Mouse (Mus musculus) heart, embryonic 14.5 days (tissue): ENCODE measurements around the gene Zc3hav1. TPM values are rescaled to one million over a fixed set of nuclear protein-coding genes. Genes with fewer than 3 reads are reported as not detected.

Experiments
- ATAC-seq: fragments of 200-750 bp; cut with Nextera tagmentation; 2 replicates; pipeline ENCODE4 v1.8.0; 2017; ENCODE audit warnings: low read depth, moderate TSS enrichment; ENCODE audit not compliant: insufficient number of reproducible peaks, insufficient read depth, low FRiP score
- H3K27ac ChIP-seq, 2 experiments: fragments of 200-500 bp in 1 of 2; fragments of 300-500 bp in 1 of 2; sonication (generic) in 1 of 2; replicated peaks in 1 of 2; 2 replicates each; pipeline ENCODE4 v1.5.1; 2012 to 2014; ENCODE audit warnings: low read depth in 2 of 2, low read length in 2 of 2, control low read depth in 1 of 2, mild to moderate bottlenecking in 1 of 2, mixed read lengths in 1 of 2; ENCODE audit not compliant: control insufficient read depth in 1 of 2, insufficient read depth in 1 of 2
- H3K27me3 ChIP-seq: fragments of 300-500 bp; sonication (generic); 2 replicates; pipeline ENCODE4 v1.6.1; 2014; ENCODE audit warnings: mild to moderate bottlenecking, low read length, control low read depth; ENCODE audit not compliant: control insufficient read depth, insufficient read depth
- H3K36me3 ChIP-seq: fragments of 300-500 bp; sonication (generic); 2 replicates; pipeline ENCODE4 v1.6.1; 2014; ENCODE audit warnings: mild to moderate bottlenecking, control low read depth, low read length, mixed read lengths; ENCODE audit not compliant: control insufficient read depth, insufficient read depth
- H3K4me1 ChIP-seq, 2 experiments: fragments of 200-500 bp in 1 of 2; fragments of 300-500 bp in 1 of 2; sonication (generic) in 1 of 2; 2 replicates each; pipeline ENCODE4 v1.6.1; 2012 to 2014; ENCODE audit warnings: low read length in 2 of 2, control low read depth in 1 of 2, mixed read lengths in 1 of 2; ENCODE audit not compliant: control insufficient read depth in 2 of 2, insufficient read depth in 2 of 2
- H3K4me2 ChIP-seq: fragments of 300-500 bp; sonication (generic); 2 replicates; pipeline ENCODE4 v1.6.1; 2014; ENCODE audit warnings: mild to moderate bottlenecking, low read length
- H3K4me3 ChIP-seq, 2 experiments: fragments of 200-500 bp in 1 of 2; fragments of 300-500 bp in 1 of 2; sonication (generic) in 1 of 2; 2 replicates each; pipeline ENCODE4 v1.5.1; 2012 to 2014; ENCODE audit warnings: low read length in 2 of 2, mild to moderate bottlenecking in 2 of 2, control low read depth in 1 of 2, low read depth in 1 of 2, moderate library complexity in 1 of 2; ENCODE audit not compliant: control insufficient read depth in 1 of 2, insufficient read depth in 1 of 2
- H3K9ac ChIP-seq: fragments of 300-500 bp; sonication (generic); 2 replicates; pipeline ENCODE4 v1.6.1; 2014; ENCODE audit warnings: mild to moderate bottlenecking, low read length
- H3K9me3 ChIP-seq: fragments of 300-500 bp; sonication (generic); 2 replicates; pipeline ENCODE4 v1.6.1; 2016; ENCODE audit warnings: low read length, control low read depth; ENCODE audit not compliant: control insufficient read depth
- WGBS: fragments of 180-500 bp; shearing (Covaris S2); extraction: QIAGEN DNeasy Blood & Tissue Kit; methylation state at CpG from one replicate; pipeline ENCODE4 v1.1.7; 2014; 5-methylcytosine and 5-hydroxymethylcytosine counted together
- polyA plus RNA-seq: library from polyadenylated mRNA; unstranded; fragments of >200 nt; fragmentation: Nextera tagmentation; extraction: Ambion mirVana; gene quantifications from 2 replicates; pipeline ENCODE4 v1.2.1, GENCODE M21; 2014

Zc3hav1 gene
- polyA plus RNA-seq, 1 experiment from 2014 or later, result 7.2 TPM

- peaks cover 19% of the 10 kb centered on the region for H3K27me3 ChIP-seq
- H3K4me2 ChIP-seq, result no peak overlapping the region
- H3K4me1 ChIP-seq, result peaks cover 4 to 7% of the 10 kb centered on the region in 2 experiments; a peak in 2 of 4 replicates
- no peaks in the 10 kb centered on the region for H3K9me3 ChIP-seq
- no peak overlapping the region for H3K27ac ChIP-seq
- 71% methylated on average over 9 of the region's 9 CpGs for WGBS
- H3K4me3 ChIP-seq, result no peak overlapping the region
- ATAC-seq, result no peak
- H3K36me3 ChIP-seq, result no peaks in the 10 kb centered on the region
- H3K9ac ChIP-seq, result no peak overlapping the region
Observed at GRCm38 (mm10) chr6:38349806-38350205, 4.6 kb downstream of the Zc3hav1 start.

DNA sequence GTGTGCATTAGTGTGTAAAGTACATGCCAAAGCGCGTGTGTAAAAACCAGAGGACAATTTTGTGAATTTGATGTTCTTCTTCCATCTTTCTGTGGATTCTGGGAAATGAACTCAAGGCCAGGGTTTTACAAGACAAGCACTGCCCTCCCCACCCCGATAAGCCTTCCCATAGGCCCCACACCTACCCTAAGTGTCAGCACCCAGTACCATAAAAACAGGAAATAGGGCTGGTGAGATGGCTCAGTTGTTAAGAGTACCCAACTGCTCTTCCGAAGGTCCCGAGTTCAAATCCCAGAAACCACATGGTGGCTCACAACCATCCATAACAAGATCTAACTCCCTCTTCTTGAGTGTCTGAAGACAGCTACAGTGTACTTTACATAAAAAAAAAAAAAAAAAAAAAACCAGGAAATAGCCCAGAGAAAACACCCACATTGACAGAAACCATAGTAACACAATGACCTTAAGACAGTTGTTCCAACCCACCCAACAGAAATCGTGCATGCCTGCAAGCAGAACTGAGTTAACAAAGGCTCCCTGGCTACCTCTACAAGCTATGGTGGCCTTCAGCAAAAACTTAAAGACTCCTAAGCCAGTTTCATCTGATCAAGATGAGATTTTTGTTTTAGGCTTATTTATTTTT is 5.5 kb downstream of the Zc3hav1 start:
- Histone ChIP-seq H3K36me3 (no peaks in the 10 kb centered on the region), H3K27ac (no peak overlapping the region), H3K4me2 (no peak overlapping the region), H3K4me3 (no peak overlapping the region), H3K9me3 (no peaks in the 10 kb centered on the region), H3K27me3 (peaks cover 19% of the 10 kb centered on the region), H3K4me1 (peaks cover 4 to 6% of the 10 kb centered on the region in 2 experiments; a peak in 2 of 4 replicates), H3K9ac (no peak overlapping the region)
- 83% methylated on average over 6 of the region's 6 CpGs for WGBS
- ATAC-seq, result no peak

GRCm38 (mm10) chr6:38347875-38348274 is 6.5 kb downstream of the Zc3hav1 start:
- Histone ChIP-seq H3K4me1 (peaks cover 0 to 4% of the 10 kb centered on the region in 2 experiments; a peak in 1 of 4 replicates), H3K9me3 (no peaks in the 10 kb centered on the region), H3K27me3 (peaks cover 14% of the 10 kb centered on the region), H3K9ac (no peak overlapping the region), H3K27ac (no peak overlapping the region), H3K4me2 (no peak overlapping the region), H3K4me3 (no peak overlapping the region), H3K36me3 (no peaks in the 10 kb centered on the region)
- 68% methylated on average over 5 of the region's 5 CpGs for WGBS
- no peak for ATAC-seq

GRCm38 (mm10) chr6:38345796-38346195 is 8.6 kb downstream of the Zc3hav1 start:
- no peak overlapping the region for H3K9ac ChIP-seq
- H3K9me3 ChIP-seq, result no peaks in the 10 kb centered on the region
- 34% methylated on average over 7 of the region's 7 CpGs for WGBS
- peaks cover 11 to 13% of the 10 kb centered on the region in 2 experiments for H3K4me1 ChIP-seq
- no peak overlapping the region for H3K4me3 ChIP-seq
- H3K27me3 ChIP-seq, result no peaks in the 10 kb centered on the region
- H3K36me3 ChIP-seq, result no peaks in the 10 kb centered on the region
- no peak overlapping the region; the same call in 1 of the 2 replicates for H3K4me2 ChIP-seq
- H3K27ac ChIP-seq, result no peak overlapping the region
- no peak for ATAC-seq

- Histone ChIP-seq H3K36me3 (no peaks in the 10 kb centered on the region), H3K9me3 (no peaks in the 10 kb centered on the region), H3K27me3 (no peaks in the 10 kb centered on the region), H3K4me2 (no peak overlapping the region), H3K4me1 (peaks cover 11 to 13% of the 10 kb centered on the region in 2 experiments), H3K9ac (no peak overlapping the region), H3K27ac (no peak overlapping the region), H3K4me3 (no peak overlapping the region)
- no peak for ATAC-seq
- 80% methylated on average over 7 of the region's 7 CpGs for WGBS
Observed at GRCm38 (mm10) chr6:38344006-38344670, 10.3 kb downstream of the Zc3hav1 start.

GRCm38 (mm10) chr6:38343581-38343980 is 10.8 kb downstream of the Zc3hav1 start:
- Histone ChIP-seq H3K4me1 (peaks cover 11 to 13% of the 10 kb centered on the region in 2 experiments), H3K9me3 (no peaks in the 10 kb centered on the region), H3K36me3 (peaks cover 2% of the 10 kb centered on the region; the same call in 1 of the 2 replicates), H3K27ac (no peak overlapping the region), H3K4me2 (no peak overlapping the region), H3K9ac (no peak overlapping the region), H3K4me3 (no peak overlapping the region), H3K27me3 (no peaks in the 10 kb centered on the region)
- ATAC-seq, result 0 out of 2 replicates have a peak, but pooled peaks have one; percentile 43
- WGBS, result 58% methylated on average over 3 of the region's 3 CpGs

DNA sequence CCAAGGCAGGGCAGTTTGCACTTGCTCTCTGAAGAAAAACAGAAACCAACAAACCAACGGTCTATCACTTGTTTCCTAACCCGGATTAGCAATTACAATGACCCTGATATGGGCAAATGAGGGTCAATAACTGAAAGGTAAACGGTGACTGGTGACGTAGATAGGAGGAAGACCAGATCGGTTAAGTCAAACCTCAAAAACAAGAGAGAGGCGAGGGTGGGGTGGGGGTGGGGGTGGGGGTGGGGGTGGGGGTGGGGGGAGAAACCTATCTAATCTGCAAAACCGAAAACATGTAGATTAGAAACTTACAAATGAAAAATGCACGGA is 11.8 kb downstream of the Zc3hav1 start:
- Histone ChIP-seq H3K27ac (no peak overlapping the region), H3K36me3 (peaks cover 8% of the 10 kb centered on the region; the same call in 1 of the 2 replicates), H3K4me2 (peak overlapping the region; percentile 37), H3K27me3 (no peaks in the 10 kb centered on the region), H3K9me3 (no peaks in the 10 kb centered on the region), H3K4me3 (0 out of 4 replicates have a peak overlapping the region, but pooled peaks of 1 of the 2 experiments have one; percentile 1), H3K9ac (no peak overlapping the region), H3K4me1 (peaks cover 11 to 13% of the 10 kb centered on the region in 2 experiments)
- ATAC-seq, result no peak
- 32% methylated on average over 8 of the region's 8 CpGs for WGBS
